Comparison of ENCODE assay signal across 9 mouse cellular contexts in the genomic region with DNA sequence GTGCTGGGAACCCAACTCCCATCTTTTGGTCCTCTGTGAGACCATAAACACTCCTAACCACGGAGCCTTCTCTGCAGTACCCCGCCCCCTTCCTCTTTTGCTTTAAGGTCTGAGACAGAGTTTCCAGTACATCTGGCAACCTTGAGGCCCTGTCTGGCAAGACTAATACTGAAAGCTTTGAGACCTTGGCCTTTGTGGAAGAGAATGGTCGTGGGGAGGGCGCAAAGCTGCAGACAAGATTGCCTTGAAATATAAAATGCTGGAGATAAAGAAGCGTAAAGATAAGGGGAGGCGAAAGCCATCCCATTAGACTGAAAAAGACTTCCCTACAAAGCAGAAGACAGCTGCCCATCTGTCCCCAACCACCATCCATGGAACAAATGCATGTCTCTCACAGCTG. TPM values are rescaled to one million over a fixed set of nuclear protein-coding genes. Genes with fewer than 3 reads are reported as not detected.
DNase-seq lines count a peak whose midpoint lies in the region; ATAC-seq and TF ChIP-seq lines count a peak whose summit lies in the region.
"Had no signal": no experiment of that assay in that cellular context is flagged by ENCODE, and none has a peak within 500 bp of the region (broad histone marks: within the 10 kb centered on the region; RNA-seq: fewer than 3 reads in every experiment).

No protein-coding gene starts in this region.

- H3K27ac ChIP-seq in heart, embryonic 12.5 days (ENCODE audit: poor library complexity, severe bottlenecking): no peak overlapping the region
- H3K27ac ChIP-seq in forebrain, embryonic 15.5 days (replicated peaks): no peak overlapping the region
- no peak overlapping the region for H3K27ac ChIP-seq in liver, embryonic 14.5 days

- 65% methylated on average over 6 of the region's 6 CpGs for whole genome bisulfite sequencing in heart, embryonic 12.5 days
- WGBS in forebrain, embryonic 15.5 days: 91% methylated on average over 6 of the region's 6 CpGs
- 31% methylated on average over 6 of the region's 6 CpGs for WGBS in liver, embryonic 14.5 days (ENCODE audit: insufficient replicate concordance)

- no peaks in the 10 kb centered on the region for H3K9me3 ChIP-seq in heart, embryonic 12.5 days (replicated peaks)
- no peaks in the 10 kb centered on the region for H3K9me3 ChIP-seq in forebrain, embryonic 15.5 days
- no peaks in the 10 kb centered on the region for H3K9me3 ChIP-seq in liver, embryonic 14.5 days (ENCODE audit: control insufficient read depth, low read length)

- H3K4me1 ChIP-seq in heart, embryonic 12.5 days (replicated peaks): peaks cover 17% of the 10 kb centered on the region
- H3K4me1 ChIP-seq in forebrain, embryonic 15.5 days: peaks cover 26% of the 10 kb centered on the region
- peaks cover 8 to 30% of the 10 kb centered on the region in 2 experiments for H3K4me1 ChIP-seq in liver, embryonic 14.5 days (replicated peaks; ENCODE audit: control insufficient read depth in 2 of 2, insufficient read depth in 2 of 2, low read length in 1 of 2)

- H3K27me3 ChIP-seq in heart, embryonic 12.5 days (replicated peaks): peaks cover 6% of the 10 kb centered on the region; the same call in 1 of the 2 replicates
- H3K27me3 ChIP-seq in forebrain, embryonic 15.5 days: no peaks in the 10 kb centered on the region
- no peaks in the 10 kb centered on the region for H3K27me3 ChIP-seq in liver, embryonic 14.5 days (ENCODE audit: control insufficient read depth, insufficient read depth, low read length)

- H3K9ac ChIP-seq in heart, embryonic 12.5 days: no peak overlapping the region
- peak overlapping the region; percentile 75; the same call in 1 of the 2 replicates for H3K9ac ChIP-seq in forebrain, embryonic 15.5 days (replicated peaks)
- no peak overlapping the region for H3K9ac ChIP-seq in liver, embryonic 14.5 days (replicated peaks)

- TF ChIP-seq CTCF in liver, embryonic 14.5 days (IDR thresholded peaks at IDR 0.05; ENCODE audit: low read depth): no peak

- DNase-seq in heart, adult 11 months: no peak
- peak; percentile 36 for DNase-seq in CD4-positive helper T cell, adult 2 months (ENCODE audit: low read depth, low spot score)
- no peak for DNase-seq in liver, embryonic 14.5 days (ENCODE audit: low read depth in 3 of 3, low spot score in 3 of 3)
- no peak for DNase-seq in urinary bladder, postnatal 14 days (ENCODE audit: low spot score)
- no peak for DNase-seq in thymus, postnatal 0 days (ENCODE audit: low spot score)
- no peak for DNase-seq in lung, adult 18-20 months
- DNase-seq: kidney, postnatal 14 days had no signal

- peak overlapping the region; percentile 91 for H3K4me2 ChIP-seq in heart, embryonic 12.5 days
- H3K4me2 ChIP-seq in forebrain, embryonic 15.5 days (replicated peaks): peak overlapping the region; percentile 82; the same call in 1 of the 2 replicates
- peak overlapping the region; percentile 99 for H3K4me2 ChIP-seq in liver, embryonic 14.5 days (ENCODE audit: low read depth)

- no peak overlapping the region for H3K4me3 ChIP-seq in heart, embryonic 12.5 days
- peak overlapping the region; percentile 72; the same call in 1 of the 2 replicates for H3K4me3 ChIP-seq in forebrain, embryonic 15.5 days
- H3K4me3 ChIP-seq in liver, embryonic 14.5 days (ENCODE audit: insufficient read depth in 1 of 2, low read depth in 2 of 2, low read length in 2 of 2): peak overlapping the region in 1 of 2 experiments; percentile 3; a peak in 1 of 4 replicates

- TF ChIP-seq EP300 in liver, embryonic 14.5 days (IDR thresholded peaks at IDR 0.05; ENCODE audit: low read depth): no peak

- no peak for ATAC-seq in heart, embryonic 12.5 days (ENCODE audit: insufficient number of reproducible peaks, low FRiP score)
- ATAC-seq in forebrain, embryonic 15.5 days (replicated peaks): no peak
- no peak for ATAC-seq in liver, embryonic 14.5 days (ENCODE audit: insufficient read depth)

- no peaks in the 10 kb centered on the region for H3K36me3 ChIP-seq in heart, embryonic 12.5 days
- H3K36me3 ChIP-seq in forebrain, embryonic 15.5 days: no peaks in the 10 kb centered on the region
- no peaks in the 10 kb centered on the region for H3K36me3 ChIP-seq in liver, embryonic 14.5 days (replicated peaks; ENCODE audit: control insufficient read depth, insufficient read depth, low read depth)

RNA-seq across cellular contexts. Expression of a gene that starts 1.3 kb away (rescaled TPM):
- 11.3 and 12.3 TPM in 2 replicates for polyA plus RNA-seq in heart, embryonic 12.5 days (2016; fragmentation: Nextera tagmentation; extraction: Ambion mirVana)
- polyA plus RNA-seq in forebrain, embryonic 15.5 days (2015; fragmentation: Nextera tagmentation; extraction: Ambion mirVana): 23.9 and 24.0 TPM in 2 replicates
- 11.9 and 13.7 TPM in 2 replicates for polyA plus RNA-seq in liver, embryonic 14.5 days (2012; rRNA removed)
- polyA plus RNA-seq in liver, embryonic 14.5 days (2014; fragmentation: Nextera tagmentation; extraction: Ambion mirVana): 12.3 and 13.3 TPM in 2 replicates
- polyA plus RNA-seq in thymus, postnatal 0 days (2015; fragmentation: Nextera tagmentation; extraction: Ambion mirVana): 22.0 and 22.4 TPM in 2 replicates

RNA-seq across cellular contexts. Expression of a gene that starts 8.5 kb away (rescaled TPM):
- 0.15 and 0.21 TPM in 2 replicates for polyA plus RNA-seq in heart, embryonic 12.5 days (2016; fragmentation: Nextera tagmentation; extraction: Ambion mirVana)
- 0.22 and 0.23 TPM in 2 replicates for polyA plus RNA-seq in forebrain, embryonic 15.5 days (2015; fragmentation: Nextera tagmentation; extraction: Ambion mirVana)
- 0.17 and 0.21 TPM in 2 replicates for polyA plus RNA-seq in liver, embryonic 14.5 days (2012; rRNA removed)
- polyA plus RNA-seq in liver, embryonic 14.5 days (2014; fragmentation: Nextera tagmentation; extraction: Ambion mirVana): 0.05 TPM in 1 of 2 replicates, not detected in the other
- 0.60 and 0.83 TPM in 2 replicates for polyA plus RNA-seq in thymus, postnatal 0 days (2015; fragmentation: Nextera tagmentation; extraction: Ambion mirVana)

RNA-seq across cellular contexts. Expression of a gene that starts 22.0 kb away (rescaled TPM):
- 0.51 and 0.86 TPM in 2 replicates for polyA plus RNA-seq in heart, embryonic 12.5 days (2016; fragmentation: Nextera tagmentation; extraction: Ambion mirVana)
- polyA plus RNA-seq in forebrain, embryonic 15.5 days (2015; fragmentation: Nextera tagmentation; extraction: Ambion mirVana): 0.37 TPM in 2 replicates
- 6.6 and 6.7 TPM in 2 replicates for polyA plus RNA-seq in liver, embryonic 14.5 days (2012; rRNA removed)
- 2.8 TPM in 2 replicates for polyA plus RNA-seq in liver, embryonic 14.5 days (2014; fragmentation: Nextera tagmentation; extraction: Ambion mirVana)
- polyA plus RNA-seq in thymus, postnatal 0 days (2015; fragmentation: Nextera tagmentation; extraction: Ambion mirVana): 0.37 and 0.39 TPM in 2 replicates

RNA-seq across cellular contexts. Expression of a gene that starts 31.5 kb away (rescaled TPM):
- polyA plus RNA-seq in heart, embryonic 12.5 days (2016; fragmentation: Nextera tagmentation; extraction: Ambion mirVana): not detected in 2 replicates
- 0.08 TPM in 1 of 2 replicates, not detected in the other for polyA plus RNA-seq in forebrain, embryonic 15.5 days (2015; fragmentation: Nextera tagmentation; extraction: Ambion mirVana)
- polyA plus RNA-seq in liver, embryonic 14.5 days (2012; rRNA removed): not detected in 2 replicates
- not detected in 2 replicates for polyA plus RNA-seq in liver, embryonic 14.5 days (2014; fragmentation: Nextera tagmentation; extraction: Ambion mirVana)
- not detected in 2 replicates for polyA plus RNA-seq in thymus, postnatal 0 days (2015; fragmentation: Nextera tagmentation; extraction: Ambion mirVana)

RNA-seq across cellular contexts. Expression of a gene that starts 46.3 kb away (rescaled TPM):
- 0.06 and 0.08 TPM in 2 replicates for polyA plus RNA-seq in heart, embryonic 12.5 days (2016; fragmentation: Nextera tagmentation; extraction: Ambion mirVana)
- polyA plus RNA-seq in forebrain, embryonic 15.5 days (2015; fragmentation: Nextera tagmentation; extraction: Ambion mirVana): 0.05 TPM in 1 of 2 replicates, not detected in the other
- 0.04 and 0.06 TPM in 2 replicates for polyA plus RNA-seq in liver, embryonic 14.5 days (2012; rRNA removed)
- 0.06 and 0.16 TPM in 2 replicates for polyA plus RNA-seq in liver, embryonic 14.5 days (2014; fragmentation: Nextera tagmentation; extraction: Ambion mirVana)
- polyA plus RNA-seq in thymus, postnatal 0 days (2015; fragmentation: Nextera tagmentation; extraction: Ambion mirVana): not detected in 2 replicates
